Mouse (Mus musculus): ENCODE data around the gene Olfr1036.
"Not testable (repeated sequence)": the region's sequence is repeated elsewhere in the genome, so short reads cannot be mapped to it uniquely, and the experiment has no call there.

Gene Olfr1036

GRCm38 (mm10) chr2:86073692-86074091 lies at the start of gene Olfr1036:
Gene Olfr1036 (plus strand): TSS chr2:86073992.
- DNase-seq (ENCODE audit: low spot score): not testable (repeated sequence)

- DNase-seq (ENCODE audit: low spot score): no peak
Measured at GRCm38 (mm10) chr2:86045561-86045960, 28.2 kb upstream of the Olfr1036 start, which contains the start of gene Olfr1034. Gene Olfr1034 (plus strand): TSS chr2:86045861.

DNA sequence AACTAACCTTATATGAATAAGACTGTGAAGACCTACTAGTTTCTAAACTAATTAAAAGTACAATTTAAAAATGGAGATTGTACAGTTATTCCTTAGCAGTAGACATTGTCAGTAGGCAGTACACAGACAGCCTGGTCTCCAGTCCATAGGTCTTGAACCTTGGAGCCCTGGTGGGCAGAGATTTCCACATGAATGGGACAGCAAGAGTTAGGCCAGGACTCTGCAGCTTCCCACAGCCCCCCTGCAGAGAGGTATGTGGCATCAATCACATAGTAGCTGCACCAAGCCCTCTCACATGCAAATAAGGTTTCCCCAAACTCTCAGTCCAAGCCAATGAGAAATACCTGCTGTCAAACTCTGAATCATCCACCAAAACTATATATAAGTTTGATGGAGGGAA lies 23.0 kb upstream of the Olfr1036 start:
- not testable (repeated sequence) for DNase-seq (ENCODE audit: low spot score)

- DNase-seq (ENCODE audit: low spot score): not testable (repeated sequence)
Measured at GRCm38 (mm10) chr2:86063766-86064165, 10.0 kb upstream of the Olfr1036 start.

DNA sequence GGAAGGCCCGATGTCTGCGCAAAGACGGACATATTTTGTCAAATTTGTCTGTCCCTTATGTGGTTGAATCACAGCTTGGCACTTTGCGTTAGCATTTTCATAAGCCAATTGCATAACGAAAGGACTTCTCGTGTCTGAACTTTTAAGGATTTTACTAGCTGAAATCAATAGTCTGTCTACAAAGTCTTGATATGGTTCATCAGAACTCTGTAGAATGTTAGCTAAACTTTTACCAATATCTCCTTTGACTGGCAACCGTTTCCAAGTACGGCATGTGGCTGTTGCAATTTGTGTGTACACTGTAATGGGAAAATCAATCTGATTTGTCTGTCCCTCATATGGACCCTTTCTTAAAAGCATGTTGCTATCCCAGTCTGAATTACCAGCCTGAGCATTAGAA lies 3.6 kb upstream of the Olfr1036 start:
- no peak for DNase-seq (ENCODE audit: low spot score)

DNA sequence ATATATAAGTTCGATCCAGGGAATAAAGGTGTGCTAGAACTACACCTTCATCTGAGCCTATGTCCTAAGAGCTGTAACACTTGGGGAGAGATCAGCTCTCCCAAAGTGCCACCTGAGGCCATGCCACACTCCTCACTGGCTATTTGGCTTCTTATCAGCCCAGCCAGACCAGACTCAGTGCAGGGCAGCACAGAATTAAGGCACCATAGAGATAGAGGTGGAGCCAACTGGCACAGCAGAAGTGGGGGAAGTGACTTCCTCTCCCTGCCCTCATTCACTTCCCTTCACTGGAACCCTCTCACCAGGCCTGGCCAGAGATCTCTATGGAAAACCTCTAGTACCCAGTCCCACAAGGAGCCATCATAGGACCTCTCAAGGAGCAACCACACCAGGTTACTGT lies 6.7 kb downstream of the Olfr1036 start:
- not testable (repeated sequence) for DNase-seq (ENCODE audit: low spot score)

- no peak for DNase-seq (ENCODE audit: low spot score)
Measured at GRCm38 (mm10) chr2:86087285-86087684, 13.5 kb downstream of the Olfr1036 start, which contains the start of gene Olfr1037. Gene Olfr1037 (minus strand): TSS chr2:86087385.

Measured in embryo, embryonic 10 days (tissue).